Mouse (Mus musculus): Measurements from ENCODE around the gene Hopx.

- TF ChIP-seq ZC3H11A (IDR thresholded peaks at IDR 0.05; ENCODE audit: borderline replicate concordance, low read depth, low read length) (no peak; the same call in 1 of the 2 replicates), ZNF384 (IDR thresholded peaks at IDR 0.05; ENCODE audit: low read depth, low read length) (no peak), MAFK (IDR thresholded peaks at IDR 0.05; ENCODE audit: insufficient read depth, low read depth, low read length) (no peak), HCFC1 (IDR thresholded peaks at IDR 0.05; ENCODE audit: borderline replicate concordance, insufficient read depth, low read length) (no peak), CHD2 (IDR thresholded peaks at IDR 0.05; ENCODE audit: low read depth, low read length) (no peak)
Measured at GRCm38 (mm10) chr5:77114817-77115731, at the start of gene Hopx.

All from ES-E14 (cell line).